Mouse (Mus musculus): ENCODE data around the gene Hpse2. TPM values are rescaled to one million over a fixed set of nuclear protein-coding genes. Genes with fewer than 3 reads are reported as not detected.

Hpse2 gene
- polyA plus RNA-seq, 1 experiment from 2014 or later: 14.9 TPM

- Histone ChIP-seq H3K36me3 (no peaks in the 10 kb centered on the region), H3K9me3 (no peaks in the 10 kb centered on the region), H3K4me2 (replicated peaks) (no peak overlapping the region), H3K27ac (no peak overlapping the region), H3K9ac (no peak overlapping the region), H3K27me3 (no peaks in the 10 kb centered on the region), H3K4me1 (no peaks in the 10 kb centered on the region), H3K4me3 (no peak overlapping the region)
- 79% methylated on average over 3 of the region's 3 CpGs for WGBS
- no peak for ATAC-seq (ENCODE audit: insufficient number of reproducible peaks, insufficient read depth, low FRiP score, low TSS enrichment)
These were observed 365.5 kb downstream of the Hpse2 start for GRCm38 (mm10) chr19:43022611-43023173.

DNA sequence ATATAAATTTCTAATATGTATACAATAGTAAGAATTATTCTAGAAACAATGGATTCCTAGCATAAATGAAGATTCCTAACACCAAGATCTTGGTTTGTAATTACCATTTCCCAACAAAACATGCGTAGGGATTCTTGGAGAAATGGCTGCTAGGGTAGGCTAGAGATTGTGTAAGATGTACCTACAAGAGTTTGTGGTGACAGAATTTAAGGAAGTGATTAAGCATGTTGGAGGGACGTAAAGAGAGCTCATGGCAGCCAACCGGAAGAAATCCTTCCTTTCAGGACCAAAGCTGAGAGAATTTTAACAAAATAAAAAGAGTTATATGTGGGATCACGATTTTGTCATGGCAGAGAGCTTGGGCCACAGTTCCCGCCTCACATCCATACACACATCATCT, 369.4 kb downstream of the Hpse2 start:
- H3K36me3 ChIP-seq: no peaks in the 10 kb centered on the region
- WGBS: 90% methylated on average over 5 of the region's 5 CpGs
- H3K4me3 ChIP-seq: no peak overlapping the region
- no peak overlapping the region for H3K27ac ChIP-seq
- H3K4me1 ChIP-seq: no peaks in the 10 kb centered on the region
- H3K4me2 ChIP-seq (replicated peaks): no peak overlapping the region
- H3K9me3 ChIP-seq: no peaks in the 10 kb centered on the region
- no peak overlapping the region for H3K9ac ChIP-seq
- H3K27me3 ChIP-seq: no peaks in the 10 kb centered on the region
- no peak for ATAC-seq (ENCODE audit: insufficient number of reproducible peaks, insufficient read depth, low FRiP score, low TSS enrichment)

- ATAC-seq (ENCODE audit: insufficient number of reproducible peaks, insufficient read depth, low FRiP score, low TSS enrichment): no peak
- no peak overlapping the region for H3K4me3 ChIP-seq
- H3K9ac ChIP-seq: no peak overlapping the region
- H3K36me3 ChIP-seq: no peaks in the 10 kb centered on the region
- WGBS: 87% methylated on average over 4 of the region's 4 CpGs
- no peaks in the 10 kb centered on the region for H3K4me1 ChIP-seq
- H3K9me3 ChIP-seq: no peaks in the 10 kb centered on the region
- H3K4me2 ChIP-seq (replicated peaks): no peak overlapping the region
- no peak overlapping the region for H3K27ac ChIP-seq
- H3K27me3 ChIP-seq: no peaks in the 10 kb centered on the region
These were observed 391.7 kb downstream of the Hpse2 start for GRCm38 (mm10) chr19:42996406-42996805.

DNA sequence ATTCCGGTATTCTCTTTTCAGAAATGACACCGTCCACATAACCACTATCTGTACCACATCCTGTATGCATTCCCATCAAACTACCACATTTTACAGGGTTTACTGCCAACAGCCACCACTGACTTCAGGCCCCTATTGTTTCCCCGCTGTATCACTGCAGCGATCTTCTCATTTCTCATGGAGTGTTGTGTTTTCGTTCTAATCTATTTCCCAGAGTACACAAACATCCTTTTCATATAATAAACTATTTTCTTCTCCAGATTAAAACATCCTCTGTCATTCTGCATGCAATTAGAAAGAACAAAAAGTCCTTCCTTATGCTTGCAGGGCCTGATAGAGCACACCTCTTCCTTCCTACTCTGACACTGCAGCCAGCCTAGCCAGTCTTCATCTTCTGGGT, 399.3 kb downstream of the Hpse2 start:
- Histone ChIP-seq H3K9me3 (no peaks in the 10 kb centered on the region), H3K4me2 (replicated peaks) (no peak overlapping the region), H3K36me3 (no peaks in the 10 kb centered on the region), H3K4me1 (no peaks in the 10 kb centered on the region), H3K27ac (no peak overlapping the region), H3K27me3 (no peaks in the 10 kb centered on the region), H3K4me3 (no peak overlapping the region), H3K9ac (no peak overlapping the region)
- ATAC-seq (ENCODE audit: insufficient number of reproducible peaks, insufficient read depth, low FRiP score, low TSS enrichment): no peak
- 83% methylated on average over 5 of the region's 5 CpGs for WGBS

DNA sequence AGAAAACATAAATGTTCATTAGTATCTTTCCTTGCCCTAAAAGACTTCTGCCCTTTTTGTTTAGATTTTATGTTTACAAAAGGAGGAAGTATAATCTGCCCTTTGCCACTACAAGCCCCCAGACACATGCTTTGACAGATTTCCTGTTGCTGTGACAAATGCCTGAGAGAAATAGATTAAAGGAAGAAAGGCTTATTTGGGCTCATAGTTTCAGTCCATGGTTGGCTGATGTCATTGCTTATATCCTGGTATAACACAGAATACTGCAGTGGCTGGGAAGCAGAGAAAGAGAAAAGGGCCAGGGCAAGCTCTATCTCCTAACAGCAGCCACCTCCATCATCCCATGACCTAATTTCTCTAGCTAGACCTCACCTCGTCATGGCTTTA, 401.8 kb downstream of the Hpse2 start:
- Histone ChIP-seq H3K36me3 (no peaks in the 10 kb centered on the region), H3K4me3 (no peak overlapping the region), H3K27me3 (no peaks in the 10 kb centered on the region), H3K4me1 (no peaks in the 10 kb centered on the region), H3K9me3 (no peaks in the 10 kb centered on the region), H3K4me2 (replicated peaks) (no peak overlapping the region), H3K27ac (no peak overlapping the region), H3K9ac (no peak overlapping the region)
- 50% methylated on average over 1 of the region's 1 CpGs for WGBS
- ATAC-seq (ENCODE audit: insufficient number of reproducible peaks, insufficient read depth, low FRiP score, low TSS enrichment): no peak

DNA sequence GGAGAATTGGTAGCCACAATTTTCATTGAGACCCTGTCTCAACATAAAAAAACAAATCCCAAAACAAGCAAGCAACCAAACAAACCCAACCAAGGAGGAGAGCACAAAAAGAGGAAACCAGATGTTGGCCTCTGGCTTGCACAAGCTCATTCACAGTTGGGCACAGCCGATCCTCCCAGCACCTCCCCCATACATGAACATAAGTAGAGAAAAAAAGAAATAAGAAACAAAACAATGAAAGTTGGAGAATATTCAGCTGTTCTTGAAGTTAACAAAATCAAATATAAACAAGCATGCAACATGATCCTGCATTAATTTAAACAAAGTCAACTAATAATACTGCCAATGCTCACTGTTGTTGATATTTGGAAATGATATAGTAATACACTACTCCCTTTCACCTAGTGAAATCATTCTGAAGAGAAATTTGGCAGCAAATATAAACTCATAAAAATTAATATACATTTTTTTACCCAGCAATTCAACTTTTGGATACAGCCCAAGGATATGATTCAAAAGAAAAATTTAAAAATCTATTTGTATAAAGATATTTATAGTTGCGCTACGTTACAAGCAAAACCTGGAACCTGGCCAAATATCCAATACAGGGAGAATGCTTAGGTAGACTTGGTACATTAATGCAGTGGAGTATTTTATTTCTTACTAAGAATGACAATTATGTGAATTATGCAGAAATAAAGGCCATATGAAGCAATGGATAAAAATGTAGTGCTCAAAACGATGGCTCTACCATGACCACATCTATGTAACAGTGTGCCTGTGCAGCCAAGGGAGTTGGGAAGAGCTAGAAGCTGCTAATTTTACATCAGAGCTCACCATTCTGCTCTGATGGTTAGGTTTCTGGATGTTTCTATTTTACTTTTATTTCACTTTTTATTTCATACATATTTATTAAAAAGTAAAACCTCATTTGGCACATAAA, 402.5 kb downstream of the Hpse2 start:
- Histone ChIP-seq H3K27me3 (no peaks in the 10 kb centered on the region), H3K27ac (no peak overlapping the region), H3K4me3 (no peak overlapping the region), H3K4me1 (no peaks in the 10 kb centered on the region), H3K4me2 (replicated peaks) (no peak overlapping the region), H3K9me3 (no peaks in the 10 kb centered on the region), H3K9ac (no peak overlapping the region), H3K36me3 (no peaks in the 10 kb centered on the region)
- WGBS: 70% methylated on average over 4 of the region's 4 CpGs
- ATAC-seq (ENCODE audit: insufficient number of reproducible peaks, insufficient read depth, low FRiP score, low TSS enrichment): no peak

- no peak for ATAC-seq (ENCODE audit: insufficient number of reproducible peaks, insufficient read depth, low FRiP score, low TSS enrichment)
- H3K4me3 ChIP-seq: no peak overlapping the region
- H3K36me3 ChIP-seq: no peaks in the 10 kb centered on the region
- H3K4me1 ChIP-seq: no peaks in the 10 kb centered on the region
- no peak overlapping the region for H3K9ac ChIP-seq
- H3K9me3 ChIP-seq: no peaks in the 10 kb centered on the region
- 72% methylated on average over 3 of the region's 3 CpGs for WGBS
- H3K27ac ChIP-seq: no peak overlapping the region
- no peak overlapping the region for H3K4me2 ChIP-seq (replicated peaks)
- no peaks in the 10 kb centered on the region for H3K27me3 ChIP-seq
These were observed 407.6 kb downstream of the Hpse2 start for GRCm38 (mm10) chr19:42980537-42980936.

- H3K36me3 ChIP-seq: no peaks in the 10 kb centered on the region
- no peaks in the 10 kb centered on the region for H3K27me3 ChIP-seq
- H3K4me2 ChIP-seq (replicated peaks): no peak overlapping the region
- no peak overlapping the region for H3K27ac ChIP-seq
- ATAC-seq (ENCODE audit: insufficient number of reproducible peaks, insufficient read depth, low FRiP score, low TSS enrichment): no peak
- no peak overlapping the region for H3K4me3 ChIP-seq
- H3K9me3 ChIP-seq: no peaks in the 10 kb centered on the region
- H3K9ac ChIP-seq: no peak overlapping the region
- WGBS: 78% methylated on average over 2 of the region's 2 CpGs
- no peaks in the 10 kb centered on the region for H3K4me1 ChIP-seq
These were observed 410.2 kb downstream of the Hpse2 start for GRCm38 (mm10) chr19:42977938-42978337.

DNA sequence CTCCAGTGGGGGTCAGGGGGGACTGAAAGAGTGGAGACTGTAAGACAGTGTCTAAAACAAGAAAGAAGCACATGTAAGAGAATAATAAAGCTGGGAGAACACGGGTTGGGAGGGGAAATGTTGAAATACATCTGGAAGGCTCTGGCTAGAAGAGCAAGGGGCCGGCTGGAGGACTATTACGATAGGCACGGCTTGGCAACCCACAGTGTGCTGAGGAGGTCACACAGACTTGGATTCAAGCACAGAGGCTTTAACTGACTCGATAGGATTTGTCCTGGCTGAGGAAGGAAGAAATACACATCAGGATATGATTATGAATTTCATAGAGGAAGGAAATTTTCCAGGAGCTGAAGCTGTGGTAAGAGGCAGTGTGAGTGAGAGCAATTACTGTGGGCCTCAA, 414.4 kb downstream of the Hpse2 start:
- Histone ChIP-seq H3K4me2 (replicated peaks) (no peak overlapping the region), H3K4me1 (no peaks in the 10 kb centered on the region), H3K9ac (no peak overlapping the region), H3K4me3 (no peak overlapping the region), H3K27me3 (no peaks in the 10 kb centered on the region), H3K36me3 (no peaks in the 10 kb centered on the region), H3K9me3 (no peaks in the 10 kb centered on the region), H3K27ac (no peak overlapping the region)
- no peak for ATAC-seq (ENCODE audit: insufficient number of reproducible peaks, insufficient read depth, low FRiP score, low TSS enrichment)
- 71% methylated on average over 5 of the region's 5 CpGs for WGBS

GRCm38 (mm10) chr19:42965171-42965570, 423.0 kb downstream of the Hpse2 start:
- Histone ChIP-seq H3K36me3 (no peaks in the 10 kb centered on the region), H3K27me3 (no peaks in the 10 kb centered on the region), H3K27ac (no peak overlapping the region), H3K4me1 (no peaks in the 10 kb centered on the region), H3K9me3 (no peaks in the 10 kb centered on the region), H3K4me2 (replicated peaks) (no peak overlapping the region), H3K9ac (no peak overlapping the region), H3K4me3 (no peak overlapping the region)
- ATAC-seq (ENCODE audit: insufficient number of reproducible peaks, insufficient read depth, low FRiP score, low TSS enrichment): no peak
- WGBS: 79% methylated on average over 1 of the region's 1 CpGs

DNA sequence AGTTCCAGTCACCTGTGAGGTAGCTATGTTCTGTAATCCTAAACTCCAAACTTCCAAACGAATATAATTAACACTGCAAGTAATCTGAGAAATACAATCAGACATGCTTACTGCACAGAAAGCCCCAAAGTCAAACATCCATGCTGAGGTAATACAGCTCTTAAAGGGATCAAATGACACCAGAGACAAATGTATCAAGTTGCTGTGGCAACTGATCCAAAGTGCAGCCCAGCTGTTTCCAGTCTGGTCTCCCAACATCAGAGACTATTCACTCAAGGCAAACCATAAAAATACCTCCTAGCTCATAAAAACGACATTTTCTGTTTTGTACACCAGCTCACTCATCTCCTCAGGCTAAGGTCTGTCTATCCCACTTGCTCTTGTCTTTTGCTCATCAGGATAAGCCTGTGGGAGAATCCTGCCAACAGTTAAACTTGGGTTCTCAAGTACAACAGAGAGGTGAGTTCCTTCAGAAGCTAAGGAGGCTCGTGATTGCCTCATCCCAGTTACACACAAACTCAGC, 440.0 kb downstream of the Hpse2 start:
- no peak for ATAC-seq (ENCODE audit: insufficient number of reproducible peaks, insufficient read depth, low FRiP score, low TSS enrichment)
- 15% methylated on average over 3 of the region's 3 CpGs for WGBS
- peaks cover 7% of the 10 kb centered on the region; the same call in 1 of the 2 replicates for H3K4me1 ChIP-seq
- H3K36me3 ChIP-seq: no peaks in the 10 kb centered on the region
- peak overlapping the region; percentile 38 for H3K27ac ChIP-seq
- no peak overlapping the region for H3K9ac ChIP-seq
- H3K27me3 ChIP-seq: no peaks in the 10 kb centered on the region
- H3K4me3 ChIP-seq: no peak overlapping the region
- peaks cover 3% of the 10 kb centered on the region; the same call in 1 of the 2 replicates for H3K9me3 ChIP-seq
- H3K4me2 ChIP-seq (replicated peaks): no peak overlapping the region

DNA sequence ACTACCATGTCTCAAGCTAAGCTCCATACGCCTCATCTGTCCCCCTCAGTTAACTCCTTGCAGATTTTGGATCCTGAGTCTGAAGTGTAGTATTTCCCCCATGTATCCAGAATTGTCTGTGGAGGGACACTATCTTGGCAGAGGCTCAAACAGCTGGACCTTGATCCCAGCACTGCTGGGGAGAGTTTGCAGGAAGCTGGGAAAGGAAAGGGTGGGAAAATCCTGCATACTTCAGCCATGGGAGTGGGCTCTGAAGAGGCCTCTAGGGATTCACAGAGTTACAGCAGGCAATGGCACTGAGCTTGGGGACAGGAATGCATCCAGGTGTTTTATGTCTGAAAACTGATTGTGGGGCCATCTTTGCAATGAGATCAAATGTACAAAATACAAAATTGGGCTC, 450.6 kb downstream of the Hpse2 start:
- H3K27ac ChIP-seq: no peak overlapping the region
- 37% methylated on average over 1 of the region's 1 CpGs for WGBS
- H3K36me3 ChIP-seq: no peaks in the 10 kb centered on the region
- no peaks in the 10 kb centered on the region for H3K27me3 ChIP-seq
- peaks cover 5% of the 10 kb centered on the region for H3K9me3 ChIP-seq
- H3K9ac ChIP-seq: no peak overlapping the region
- no peak for ATAC-seq (ENCODE audit: insufficient number of reproducible peaks, insufficient read depth, low FRiP score, low TSS enrichment)
- no peak overlapping the region for H3K4me3 ChIP-seq
- H3K4me1 ChIP-seq: peaks cover 23% of the 10 kb centered on the region
- H3K4me2 ChIP-seq (replicated peaks): no peak overlapping the region

Data from embryonic facial prominence, embryonic 12.5 days (tissue).